Mouse (Mus musculus) forebrain, embryonic 14.5 days (tissue): ENCODE measurements at regions not wholly inside any gene's neighbourhood (a gene's known extent, or its start where the extent isn't known, plus 50 kb on each side); places are given as distances from the start of the nearest gene placed in this dataset.
"Not testable (repeated sequence)": the region's sequence is repeated elsewhere in the genome, so short reads cannot be mapped to it uniquely, and the experiment has no call there.

Experiments
- ATAC-seq: fragments of 200-750 bp; cut with Nextera tagmentation; 2 replicates; pipeline ENCODE4 v1.8.0; 2017; ENCODE audit warnings: mild to moderate bottlenecking, moderate library complexity
- DNase-seq: peaks from one replicate; pipeline ENCODE4 v3.0.0-alpha.2; 2015; ENCODE audit warnings: low spot score
- H3K27ac ChIP-seq: fragments of 300-500 bp; sonication (generic); 2 replicates; pipeline ENCODE4 v1.5.1; 2014; ENCODE audit warnings: low read depth, mild to moderate bottlenecking, control low read depth, low read length, moderate library complexity
- H3K27me3 ChIP-seq: fragments of 300-500 bp; sonication (generic); replicated peaks from 2 replicates; pipeline ENCODE4 v1.6.1; 2014; ENCODE audit warnings: low read length, control low read depth, mixed read lengths; ENCODE audit not compliant: control insufficient read depth, insufficient read depth
- H3K36me3 ChIP-seq: fragments of 300-500 bp; sonication (generic); 2 replicates; pipeline ENCODE4 v1.6.1; 2014; ENCODE audit warnings: low read length, control low read depth; ENCODE audit not compliant: control insufficient read depth, insufficient read depth
- H3K4me1 ChIP-seq: fragments of 300-500 bp; sonication (generic); 2 replicates; pipeline ENCODE4 v1.6.1; 2014; ENCODE audit warnings: antibody characterized with exemption, low read length, control low read depth; ENCODE audit not compliant: control insufficient read depth, insufficient read depth
- H3K4me2 ChIP-seq: fragments of 300-500 bp; sonication (generic); 2 replicates; pipeline ENCODE4 v1.6.1; 2014; ENCODE audit warnings: mild to moderate bottlenecking, control low read depth, low read length
- H3K4me3 ChIP-seq: fragments of 300-500 bp; sonication (generic); 2 replicates; pipeline ENCODE4 v1.5.1; 2014; ENCODE audit warnings: low read depth, low read length, control low read depth
- H3K9ac ChIP-seq: fragments of 300-500 bp; sonication (generic); 2 replicates; pipeline ENCODE4 v1.6.1; 2014; ENCODE audit warnings: mild to moderate bottlenecking, low read length, control low read depth, moderate library complexity
- H3K9me3 ChIP-seq: fragments of 300-500 bp; sonication (generic); replicated peaks from 2 replicates; pipeline ENCODE4 v1.6.1; 2016; ENCODE audit warnings: low read length, control low read depth, mixed read lengths; ENCODE audit not compliant: control insufficient read depth
- WGBS: fragments of 180-500 bp; shearing (Covaris S2); extraction: QIAGEN DNeasy Blood & Tissue Kit; methylation state at CpG from one replicate; pipeline ENCODE4 v1.1.7; 2014; 5-methylcytosine and 5-hydroxymethylcytosine counted together

- H3K4me3 ChIP-seq: no peak overlapping the region
- H3K27ac ChIP-seq: no peak overlapping the region
- H3K27me3 ChIP-seq: no peaks in the 10 kb centered on the region
- no peaks in the 10 kb centered on the region for H3K36me3 ChIP-seq
- no peak overlapping the region for H3K4me2 ChIP-seq
- H3K9ac ChIP-seq: no peak overlapping the region
- ATAC-seq (no peak), DNase-seq (peak; percentile 64)
- no peaks in the 10 kb centered on the region for H3K4me1 ChIP-seq
- 71% methylated on average over 1 of the region's 1 CpGs for WGBS
- H3K9me3 ChIP-seq: no peaks in the 10 kb centered on the region
Observed at GRCm38 (mm10) chr19:51355701-51356100, 677.3 kb upstream of the Sorcs1 start.

- H3K36me3 ChIP-seq: no peaks in the 10 kb centered on the region
- H3K4me3 ChIP-seq: no peak overlapping the region
- 91% methylated on average over 2 of the region's 2 CpGs for WGBS
- no peak overlapping the region for H3K4me2 ChIP-seq
- DNase-seq (no peak), ATAC-seq (no peak)
- H3K9ac ChIP-seq: no peak overlapping the region
- no peak overlapping the region for H3K27ac ChIP-seq
- H3K4me1 ChIP-seq: no peaks in the 10 kb centered on the region
- H3K27me3 ChIP-seq: no peaks in the 10 kb centered on the region
- H3K9me3 ChIP-seq: no peaks in the 10 kb centered on the region
Observed at GRCm38 (mm10) chr19:51340491-51340890, 662.0 kb upstream of the Sorcs1 start.

- ATAC-seq: no peak
- H3K9ac ChIP-seq: no peak overlapping the region
Observed at GRCm38 (mm10) chr19:51330010-51330409, 651.6 kb upstream of the Sorcs1 start.

DNA sequence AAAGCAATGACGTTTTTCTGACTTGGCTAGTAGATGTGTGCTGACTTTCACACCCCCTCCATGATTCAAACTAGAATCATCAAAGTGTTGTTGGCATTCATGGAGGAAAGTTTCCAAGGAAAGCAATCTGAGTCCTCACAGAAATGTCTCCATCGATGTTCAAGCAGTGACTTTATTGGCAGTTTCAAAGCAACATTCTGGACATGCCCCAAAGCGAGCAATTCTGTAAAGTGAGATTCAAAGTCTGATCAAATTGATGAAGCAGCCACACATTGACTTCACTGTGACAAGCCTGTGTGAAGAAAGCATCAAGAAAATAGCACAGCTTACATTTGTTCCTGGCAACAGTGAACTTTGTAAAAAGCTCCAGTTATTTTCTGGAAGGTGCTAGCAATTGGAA, 625.3 kb upstream of the Sorcs1 start:
- H3K27ac ChIP-seq: no peak overlapping the region
- DNase-seq (peak; percentile 10), ATAC-seq (no peak)
- H3K4me1 ChIP-seq: no peaks in the 10 kb centered on the region
- WGBS: 88% methylated on average over 3 of the region's 3 CpGs
- H3K9me3 ChIP-seq: no peaks in the 10 kb centered on the region
- no peak overlapping the region for H3K9ac ChIP-seq
- no peaks in the 10 kb centered on the region for H3K36me3 ChIP-seq
- H3K4me2 ChIP-seq: no peak overlapping the region
- H3K4me3 ChIP-seq: no peak overlapping the region
- no peaks in the 10 kb centered on the region for H3K27me3 ChIP-seq

More at GRCm38 (mm10) chr19:51330010-51330409, 651.6 kb upstream of the Sorcs1 start:
- H3K4me3 ChIP-seq: no peak overlapping the region
- H3K27ac ChIP-seq: no peak overlapping the region
- DNase-seq: no peak
- WGBS: 70% methylated on average over 2 of the region's 2 CpGs
- H3K4me2 ChIP-seq: no peak overlapping the region
- no peaks in the 10 kb centered on the region for H3K36me3 ChIP-seq
- no peaks in the 10 kb centered on the region for H3K27me3 ChIP-seq
- H3K4me1 ChIP-seq: no peaks in the 10 kb centered on the region
- H3K9me3 ChIP-seq: no peaks in the 10 kb centered on the region

- not testable (repeated sequence) for H3K4me2 ChIP-seq, H3K9me3 ChIP-seq, H3K4me3 ChIP-seq, H3K4me1 ChIP-seq, DNase-seq, ATAC-seq, H3K27ac ChIP-seq, H3K36me3 ChIP-seq, H3K27me3 ChIP-seq, H3K9ac ChIP-seq
- WGBS: 92% methylated on average over 4 of the region's 4 CpGs
Observed at GRCm38 (mm10) chr19:51296631-51297030, 618.2 kb upstream of the Sorcs1 start.

DNA sequence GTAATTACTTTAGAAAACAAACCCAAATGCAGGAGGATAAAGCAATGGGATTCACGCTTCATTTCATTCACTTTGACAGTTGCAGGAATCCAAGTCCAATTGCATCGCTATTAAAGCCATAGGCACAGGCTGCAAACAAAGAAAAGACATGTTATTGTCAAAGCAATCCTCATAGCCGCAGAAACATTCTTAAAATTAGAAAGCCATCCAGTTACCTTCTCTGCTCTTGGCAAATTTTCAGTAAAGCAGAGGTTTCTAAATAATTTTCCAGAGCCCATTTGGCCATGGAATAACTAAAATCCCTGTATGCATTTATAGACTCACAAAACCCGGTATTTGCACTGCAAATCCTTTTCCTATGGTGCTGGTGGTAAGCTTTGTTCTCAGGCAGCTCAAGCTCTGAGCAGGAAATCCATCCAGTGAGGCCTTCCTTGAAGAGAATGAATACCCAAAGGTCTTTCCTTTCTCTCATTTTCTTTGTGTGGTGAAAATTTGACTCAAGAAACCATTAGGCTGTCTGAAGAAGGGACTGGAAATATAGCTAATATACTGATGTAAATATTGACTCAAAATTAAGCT, 590.6 kb upstream of the Sorcs1 start:
- Histone ChIP-seq H3K9ac (no peak overlapping the region), H3K27me3 (no peaks in the 10 kb centered on the region), H3K4me1 (no peaks in the 10 kb centered on the region; the same call in 1 of the 2 replicates), H3K4me2 (no peak overlapping the region), H3K36me3 (no peaks in the 10 kb centered on the region), H3K27ac (no peak overlapping the region), H3K4me3 (no peak overlapping the region), H3K9me3 (no peaks in the 10 kb centered on the region)
- peak; percentile 35 for DNase-seq
- no peak for ATAC-seq
- 10% methylated on average over 4 of the region's 4 CpGs for WGBS

GRCm38 (mm10) chr19:51240295-51240864, 561.9 kb upstream of the Sorcs1 start:
- H3K4me1 ChIP-seq: no peaks in the 10 kb centered on the region
- no peak overlapping the region for H3K27ac ChIP-seq
- H3K4me3 ChIP-seq: no peak overlapping the region
- H3K27me3 ChIP-seq: no peaks in the 10 kb centered on the region
- H3K9ac ChIP-seq: no peak overlapping the region
- DNase-seq (no peak), ATAC-seq (no peak)
- WGBS: 77% methylated on average over 2 of the region's 2 CpGs
- no peaks in the 10 kb centered on the region for H3K36me3 ChIP-seq
- H3K4me2 ChIP-seq: no peak overlapping the region
- H3K9me3 ChIP-seq: no peaks in the 10 kb centered on the region

DNA sequence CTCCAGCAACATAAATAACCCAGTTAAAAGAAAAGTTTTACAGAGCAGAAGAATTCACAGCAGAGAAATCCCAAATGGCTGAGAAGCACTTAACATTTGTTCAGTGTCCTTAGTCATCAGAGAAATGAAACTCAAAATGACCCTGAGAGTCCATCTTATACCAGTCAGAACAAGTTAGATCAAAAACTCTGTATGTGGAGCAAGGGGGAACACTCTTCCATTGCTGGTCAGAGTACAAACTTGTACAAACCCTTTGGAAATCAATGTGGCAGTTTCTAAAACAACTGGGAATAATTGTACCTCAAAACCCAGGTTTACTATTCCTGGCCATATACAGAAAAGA, 559.7 kb upstream of the Sorcs1 start:
- ATAC-seq (no peak), DNase-seq (no peak)
- Histone ChIP-seq H3K9me3 (no peaks in the 10 kb centered on the region), H3K36me3 (no peaks in the 10 kb centered on the region), H3K9ac (no peak overlapping the region), H3K4me1 (no peaks in the 10 kb centered on the region), H3K4me2 (no peak overlapping the region), H3K27ac (no peak overlapping the region), H3K27me3 (no peaks in the 10 kb centered on the region), H3K4me3 (no peak overlapping the region)

GRCm38 (mm10) chr19:51237509-51238180, 559.2 kb upstream of the Sorcs1 start:
- no peak for DNase-seq
- Histone ChIP-seq H3K4me3 (no peak overlapping the region), H3K36me3 (no peaks in the 10 kb centered on the region), H3K4me2 (no peak overlapping the region), H3K9me3 (no peaks in the 10 kb centered on the region), H3K9ac (no peak overlapping the region), H3K27me3 (no peaks in the 10 kb centered on the region), H3K27ac (no peak overlapping the region), H3K4me1 (no peaks in the 10 kb centered on the region)
- ATAC-seq: no peak
- WGBS: 100% methylated on average over 1 of the region's 1 CpGs
